Mouse (Mus musculus) gonadal fat pad, adult 2 months (tissue): ENCODE results near the gene Serpina9. TPM values are rescaled to one million over a fixed set of nuclear protein-coding genes. Genes with fewer than 3 reads are reported as not detected.

Source experiments
- DNase-seq: peaks from one replicate; pipeline ENCODE4 v3.0.0-alpha.2; 2012; ENCODE audit warnings: low read depth
- polyA plus RNA-seq: library from polyadenylated mRNA; depleted of rRNA; stranded (reverse); fragments of >200 nt; gene quantifications from 2 replicates; pipeline ENCODE4 v1.2.3, GENCODE M21; 2012; rRNA removed

The Serpina9 gene
- not detected in 2 replicates for polyA plus RNA-seq

GRCm38 (mm10) chr12:104013620-104014019 lies at the start of gene Serpina9:
Gene Serpina9, minus strand, starts transcription at chr12:104013755.
- no peak for DNase-seq

GRCm38 (mm10) chr12:104061862-104062261 lies 48.3 kb upstream of the Serpina9 start:
- DNase-seq = no peak

GRCm38 (mm10) chr12:104060126-104060525 lies 46.6 kb upstream of the Serpina9 start:
- no peak for DNase-seq

GRCm38 (mm10) chr12:104057531-104057930 lies 44.0 kb upstream of the Serpina9 start:
- no peak for DNase-seq

DNA sequence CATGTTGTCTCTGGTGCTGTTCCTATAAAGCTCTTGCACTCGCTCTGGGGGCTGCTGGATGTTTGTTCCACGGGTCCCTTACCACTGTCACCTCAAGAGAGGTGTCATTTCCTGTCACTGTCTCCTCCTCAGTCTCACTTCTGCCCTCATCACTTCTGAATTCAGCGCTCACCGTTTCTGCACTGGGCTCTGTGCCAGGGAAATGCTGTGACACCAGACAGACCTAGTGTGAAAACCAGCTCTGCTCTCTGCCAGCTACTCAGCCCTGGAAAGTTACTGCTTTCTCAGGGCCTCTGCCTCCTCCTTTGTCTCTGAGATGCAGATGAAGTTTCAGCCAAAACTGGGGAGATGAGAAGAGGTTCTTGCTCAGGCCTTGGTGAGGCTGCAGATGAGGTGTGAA lies 43.5 kb upstream of the Serpina9 start:
- DNase-seq = no peak

GRCm38 (mm10) chr12:104055755-104056154 lies 42.2 kb upstream of the Serpina9 start:
- no peak for DNase-seq

DNA sequence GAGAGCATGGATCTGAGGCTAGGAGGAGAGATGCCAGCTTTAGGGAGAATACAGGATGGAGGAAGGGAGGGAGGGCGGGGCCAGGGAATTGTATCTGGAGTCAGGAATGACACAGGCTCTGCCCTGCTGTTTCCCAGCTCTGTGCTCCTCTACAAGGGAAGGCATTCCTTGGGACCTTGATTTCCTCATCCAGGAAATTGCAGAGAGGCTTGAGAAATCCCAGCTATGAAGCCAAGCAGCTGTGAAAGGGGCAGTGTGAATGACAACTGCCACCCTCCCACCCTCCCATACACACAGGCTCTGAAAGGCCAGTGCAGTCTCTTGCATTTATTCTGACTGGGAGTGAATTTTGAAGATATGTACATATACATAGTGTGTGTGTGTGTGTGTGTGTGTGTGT lies 40.4 kb upstream of the Serpina9 start:
- DNase-seq = no peak

- no peak for DNase-seq
These were observed 32.2 kb upstream of the Serpina9 start for GRCm38 (mm10) chr12:104045713-104046112.

- no peak for DNase-seq
These were observed 30.8 kb upstream of the Serpina9 start, which contains the start of gene Serpina12 for GRCm38 (mm10) chr12:104044343-104044742. Gene Serpina12, minus strand, starts transcription at chr12:104044443.

DNA sequence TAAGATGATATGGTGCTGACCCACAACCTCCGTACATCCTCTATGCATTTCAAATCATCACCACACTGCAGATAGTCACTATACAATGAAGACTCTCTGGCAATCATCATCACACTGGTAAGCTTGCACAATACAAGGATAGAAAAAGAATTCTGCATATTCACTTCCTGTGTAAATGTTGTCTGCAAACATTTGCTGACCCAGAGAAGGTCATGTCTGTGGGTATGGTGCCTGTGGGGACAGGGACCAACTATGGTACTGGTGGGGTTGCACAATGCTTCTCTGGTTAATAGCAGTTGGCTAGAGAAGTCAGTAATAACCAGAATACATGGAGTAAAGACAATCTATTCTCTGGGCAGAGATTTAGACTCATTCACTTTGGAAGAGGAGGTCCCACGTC lies 29.2 kb upstream of the Serpina9 start:
- DNase-seq = no peak

DNA sequence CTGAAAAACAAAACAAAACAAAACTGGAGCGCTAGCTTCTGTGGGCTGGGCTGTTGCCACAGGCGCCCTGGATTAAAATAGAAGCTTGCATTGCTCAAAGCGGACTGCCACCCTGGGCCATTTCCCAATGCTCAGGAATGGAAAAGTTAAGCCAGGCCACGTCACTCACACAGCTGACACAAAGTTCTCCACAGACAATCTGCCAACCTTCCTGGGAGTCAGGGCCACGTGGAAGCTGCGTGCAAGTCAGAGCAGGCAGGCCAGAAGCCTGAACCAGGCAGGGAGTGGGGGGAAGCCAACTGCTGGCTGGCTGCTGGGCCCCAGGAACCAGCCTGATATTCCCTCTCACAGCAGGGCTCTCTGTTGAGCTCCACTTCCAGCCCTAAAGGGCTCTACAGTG lies 27.8 kb upstream of the Serpina9 start:
- peak; percentile 86 for DNase-seq

- no peak for DNase-seq
These were observed 24.6 kb upstream of the Serpina9 start for GRCm38 (mm10) chr12:104038181-104038580.

- no peak for DNase-seq
These were observed 20.2 kb upstream of the Serpina9 start for GRCm38 (mm10) chr12:104033752-104034151.

- DNase-seq = no peak
These were observed 16.4 kb upstream of the Serpina9 start for GRCm38 (mm10) chr12:104029986-104030385.

- DNase-seq = no peak
These were observed 1.7 kb upstream of the Serpina9 start for GRCm38 (mm10) chr12:104015280-104015679.

- no peak for DNase-seq
These were observed 8.9 kb downstream of the Serpina9 start for GRCm38 (mm10) chr12:104004689-104005088.

DNA sequence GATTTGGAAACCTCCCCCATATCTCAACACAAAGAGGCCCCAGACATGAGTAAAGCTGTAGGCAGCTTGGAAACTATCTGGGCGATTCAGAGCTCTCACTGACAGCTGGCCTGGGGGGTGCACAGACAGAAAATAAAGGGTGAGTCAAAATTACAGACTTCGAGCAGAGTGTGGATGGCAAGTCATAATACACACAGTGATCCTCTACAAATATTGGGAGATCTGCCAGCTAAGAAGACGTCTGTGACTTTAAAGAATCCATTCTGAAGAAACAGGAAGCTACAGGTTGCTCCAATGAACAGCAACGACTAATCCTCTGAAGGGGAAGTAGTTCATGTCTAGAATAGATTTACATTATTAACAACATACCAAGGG lies 10.3 kb downstream of the Serpina9 start:
- DNase-seq = no peak

- DNase-seq = peak; percentile 57
These were observed 10.9 kb downstream of the Serpina9 start for GRCm38 (mm10) chr12:104002569-104003237.

- DNase-seq = no peak
These were observed 13.0 kb downstream of the Serpina9 start for GRCm38 (mm10) chr12:104000594-104000993.

DNA sequence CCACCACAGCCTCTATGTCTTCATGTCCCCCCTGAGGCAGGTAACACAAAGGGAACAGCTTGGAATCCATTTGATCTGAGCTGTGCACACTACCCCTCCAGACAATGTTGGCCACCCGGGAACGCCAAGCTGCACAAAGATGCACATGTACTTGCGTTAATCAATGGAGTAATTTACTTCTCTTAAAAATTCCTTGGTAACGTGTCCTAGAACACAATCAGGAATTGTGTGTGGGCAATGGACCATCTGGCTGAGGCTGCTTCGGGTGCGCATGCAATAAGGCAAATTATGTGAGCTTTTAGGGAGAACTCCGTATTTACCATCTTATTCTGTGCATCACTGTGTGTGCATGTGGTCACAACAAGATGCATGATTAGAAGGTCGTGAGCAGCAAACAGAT lies 13.9 kb downstream of the Serpina9 start:
- DNase-seq = no peak

- no peak for DNase-seq
These were observed 17.0 kb downstream of the Serpina9 start for GRCm38 (mm10) chr12:103996513-103996912.

DNA sequence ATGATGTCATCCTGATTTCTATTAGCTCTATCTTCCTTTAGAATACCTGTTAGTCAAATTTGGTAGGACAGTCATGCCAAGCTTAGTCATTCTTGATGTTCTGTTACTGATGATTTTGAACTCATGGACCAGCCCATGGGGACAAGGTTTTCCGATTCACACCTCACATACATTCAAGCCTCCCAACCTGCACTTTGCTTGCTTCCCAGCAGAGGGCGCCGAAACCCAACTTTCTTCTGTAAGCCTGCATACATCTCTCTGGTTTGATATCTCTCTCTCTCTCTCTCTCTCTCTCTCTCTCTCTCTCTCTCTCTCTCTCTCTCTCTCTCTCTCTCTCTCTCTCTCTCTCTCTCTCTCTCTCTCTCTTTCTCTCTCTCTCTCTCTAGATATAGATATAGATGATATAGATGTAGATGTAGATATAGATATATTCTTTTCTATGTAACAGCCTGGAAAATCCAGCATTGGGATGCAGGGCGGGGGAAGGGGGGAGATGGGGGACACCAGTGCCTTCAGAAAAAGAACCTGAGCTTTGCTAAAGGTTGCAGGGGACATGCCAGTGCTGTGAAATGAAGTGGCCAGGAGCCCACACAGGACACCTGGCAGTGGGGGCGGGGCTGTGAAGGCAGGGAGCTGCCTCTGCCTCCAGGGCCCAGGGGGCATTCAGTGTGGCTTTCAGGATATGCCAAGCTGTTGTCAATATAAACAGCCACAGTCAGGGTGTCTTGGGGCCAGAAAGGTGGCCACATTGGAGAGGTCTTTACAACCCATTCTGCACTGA lies 18.1 kb downstream of the Serpina9 start:
- no peak for DNase-seq

GRCm38 (mm10) chr12:103992945-103993344 lies 20.6 kb downstream of the Serpina9 start:
- no peak for DNase-seq
